Mouse (Mus musculus): ENCODE data around the gene Gm3317. TPM values are rescaled to one million over a fixed set of nuclear protein-coding genes. Genes with fewer than 3 reads are reported as not detected.

Gene Gm3317
- not detected in 2 replicates for polyA plus RNA-seq (2012)

GRCm38 (mm10) chr14:5164235-5164634, at the start of gene Gm3317:
Gm3317 (plus strand) TSS chr14:5164535.

GRCm38 (mm10) chr14:5131219-5131618, 33.1 kb upstream of the Gm3317 start, which contains the start of gene Gm8279:
Gm8279 (plus strand) TSS chr14:5131519.

GRCm38 (mm10) chr14:5185493-5185892, 21.2 kb downstream of the Gm3317 start, which contains the start of gene Gm8271:
Gm8271 (plus strand) TSS chr14:5185793.

Other genes with a start within 250 kb of the Gm3317 start
- gene Gm8297, start 180.6 kb upstream of the Gm3317 start, polyA plus RNA-seq (2012), result not detected in 2 replicates
- not detected in 2 replicates for gene Gm3298, start 148.6 kb upstream of the Gm3317 start, polyA plus RNA-seq (2012)
- not detected in 2 replicates for gene 4930555G01Rik, start 113.9 kb upstream of the Gm3317 start, polyA plus RNA-seq (2012)
- gene Gm8281, start 93.5 kb upstream of the Gm3317 start, polyA plus RNA-seq (2012), result not detected in 2 replicates
- gene Gm8279, start 33.0 kb upstream of the Gm3317 start, polyA plus RNA-seq (2012), result not detected in 2 replicates
- gene Gm8271, start 21.3 kb downstream of the Gm3317 start, polyA plus RNA-seq (2012), result not detected in 2 replicates
- gene Gm3526, start 96.0 kb downstream of the Gm3317 start, polyA plus RNA-seq (2012), result not detected in 2 replicates
- not detected in 2 replicates for gene Gm3542, start 170.4 kb downstream of the Gm3317 start, polyA plus RNA-seq (2012)
- gene Gm3500, start 224.5 kb downstream of the Gm3317 start, polyA plus RNA-seq (2012), result not detected in 2 replicates